Mouse (Mus musculus) mammary gland, adult 2 months (tissue): ENCODE data around the gene Acbd6. TPM values are rescaled to one million over a fixed set of nuclear protein-coding genes. Genes with fewer than 3 reads are reported as not detected.

ENCODE experiments used
- polyA plus RNA-seq: library from polyadenylated mRNA; depleted of rRNA; stranded (reverse); fragments of >200 nt; gene quantifications from 2 replicates; pipeline ENCODE4 v1.2.3, GENCODE M21; 2012; ENCODE audit warnings: low replicate concordance; rRNA removed

Gene Acbd6
- 58.0 and 301 TPM in 2 replicates for polyA plus RNA-seq

GRCm38 (mm10) chr1:155558012-155558842, at the start of gene Acbd6:
Gene Acbd6 (plus strand): TSS chr1:155558120.

Other genes starting within 250 kb of the Acbd6 start
- gene Xpr1, start 140.7 kb upstream of the Acbd6 start, polyA plus RNA-seq, result 5.6 and 11.3 TPM in 2 replicates
- gene Lhx4, start 193.6 kb downstream of the Acbd6 start, polyA plus RNA-seq, result not detected in 2 replicates